Mouse (Mus musculus) lung, postnatal 4 days (tissue): ENCODE data around the gene Rsph6a.
A peak's percentile ranks its signal among the peaks of the same experiment; 100 is the strongest.

Source experiments
- DNase-seq, 2 experiments: peaks; one replicate each; pipeline ENCODE4 v3.0.0; 2021

Rsph6a gene

DNA sequence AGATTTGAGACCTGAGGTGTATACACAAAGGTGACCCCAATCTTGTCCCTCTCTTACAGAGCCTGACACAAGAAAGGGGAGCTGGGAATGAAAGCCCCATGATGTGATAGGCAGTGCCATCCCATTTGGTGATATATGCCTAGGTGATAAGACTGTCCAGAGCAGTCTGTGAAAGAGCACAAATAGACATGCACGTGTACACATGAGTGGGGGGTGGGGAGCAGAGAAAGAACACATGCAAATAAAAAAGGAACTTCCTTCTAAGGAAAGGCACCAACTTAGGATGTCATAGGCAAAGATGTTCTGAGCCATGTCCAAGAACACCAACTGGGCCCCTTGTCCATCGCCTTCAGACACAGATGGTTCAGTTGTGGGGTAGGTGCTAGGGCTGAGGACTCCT, 50.0 kb downstream of the Rsph6a start:
- no peak for DNase-seq

DNA sequence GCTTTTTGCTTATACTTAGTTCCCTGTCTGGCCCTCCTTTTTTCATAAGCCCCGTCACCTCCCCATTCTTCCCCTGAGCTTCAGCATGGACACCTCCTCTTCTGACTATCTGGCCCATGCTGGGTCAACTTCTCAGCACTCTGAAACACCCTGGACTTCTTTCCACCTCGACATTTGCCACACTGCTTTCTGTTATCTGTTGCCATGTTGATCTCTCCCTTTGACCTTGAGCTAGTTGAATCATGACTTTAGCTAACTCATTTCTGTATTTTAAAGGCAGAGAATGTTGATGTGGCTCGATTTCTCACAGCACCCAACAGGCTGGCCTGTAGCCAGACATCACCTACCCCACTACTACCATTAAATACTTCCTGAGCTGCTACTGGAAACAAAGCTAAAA, 52.9 kb downstream of the Rsph6a start:
- DNase-seq, result no peak

DNA sequence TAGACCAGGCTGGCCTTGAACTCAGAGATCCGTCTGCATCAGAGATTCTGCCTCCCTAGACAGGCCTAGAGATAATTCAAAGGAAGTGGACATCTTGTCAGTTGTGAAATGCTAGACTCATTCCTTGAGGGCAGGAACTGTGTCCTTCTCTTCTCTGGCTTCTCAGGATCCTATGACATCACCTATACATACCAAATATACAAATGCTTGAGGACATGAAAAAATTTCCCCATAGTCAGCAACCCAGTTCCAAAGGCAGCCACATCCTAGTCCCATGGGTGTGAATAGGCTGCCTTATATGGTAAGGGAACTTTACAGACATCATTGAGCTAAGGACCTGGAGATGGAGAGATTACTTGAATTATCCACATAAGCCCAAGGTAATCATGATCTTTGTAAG, 55.1 kb downstream of the Rsph6a start:
- no peak for DNase-seq

DNA sequence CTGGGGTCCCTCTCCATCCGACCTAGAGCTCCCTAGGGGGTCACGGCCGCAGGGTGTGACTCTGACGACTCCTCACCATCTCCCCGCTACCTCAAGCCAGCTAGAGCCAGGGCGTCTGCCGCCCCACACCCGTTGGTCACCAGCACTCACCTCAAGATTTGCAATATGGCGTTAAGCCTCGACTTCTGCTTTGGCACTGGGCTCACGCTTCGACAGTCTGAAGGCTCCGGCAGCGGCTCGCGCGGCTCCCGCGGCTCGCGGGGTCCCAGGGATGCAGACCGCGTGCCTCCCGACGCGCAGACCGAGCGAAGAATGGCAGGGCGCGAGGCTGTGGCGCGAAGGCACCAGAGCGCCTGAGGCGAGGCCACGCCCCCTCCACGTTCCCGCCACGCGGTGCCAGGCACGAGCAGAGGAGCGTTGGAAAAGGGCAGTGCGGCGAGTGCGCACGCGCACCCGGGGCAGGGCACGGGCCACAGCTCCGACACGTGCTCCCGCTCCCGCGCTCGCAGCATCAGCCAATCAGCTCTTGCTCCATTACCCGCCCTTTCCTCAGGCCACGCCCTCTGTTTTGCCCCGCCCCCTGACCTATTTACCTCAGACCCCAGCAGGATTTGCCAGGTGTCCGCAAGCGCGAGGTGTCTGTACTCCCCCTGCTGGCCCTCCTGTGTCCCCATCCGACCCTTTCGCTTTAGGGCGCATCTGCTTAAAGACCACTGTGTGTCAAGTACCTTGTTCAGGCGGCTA, 63.7 kb downstream of the Rsph6a start, which contains the start of gene Gm4969:
Gm4969 (minus strand) TSS at position 341 of the 744 bp plus-strand sequence.
- DNase-seq, result peak; percentile 59 to 78

DNA sequence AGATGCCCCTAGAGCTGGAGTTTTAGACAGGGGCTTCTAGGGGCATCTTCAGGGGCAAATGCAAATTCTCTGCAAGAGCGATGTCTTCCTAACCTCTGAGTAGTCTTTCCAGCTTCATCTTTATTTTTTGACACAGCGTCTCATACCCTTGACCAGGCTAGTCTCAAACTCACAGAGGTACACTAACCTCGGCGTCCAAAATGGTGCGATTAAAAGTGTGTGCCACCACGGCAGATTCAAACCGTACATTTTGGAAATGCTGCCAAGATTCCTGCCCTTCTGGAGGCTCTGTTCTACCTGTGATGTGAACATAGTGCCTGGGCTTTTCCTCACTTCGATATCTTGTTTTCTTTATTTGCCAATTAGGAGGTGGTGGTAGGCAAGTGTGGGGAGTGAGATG, 64.6 kb downstream of the Rsph6a start:
- no peak for DNase-seq

DNA sequence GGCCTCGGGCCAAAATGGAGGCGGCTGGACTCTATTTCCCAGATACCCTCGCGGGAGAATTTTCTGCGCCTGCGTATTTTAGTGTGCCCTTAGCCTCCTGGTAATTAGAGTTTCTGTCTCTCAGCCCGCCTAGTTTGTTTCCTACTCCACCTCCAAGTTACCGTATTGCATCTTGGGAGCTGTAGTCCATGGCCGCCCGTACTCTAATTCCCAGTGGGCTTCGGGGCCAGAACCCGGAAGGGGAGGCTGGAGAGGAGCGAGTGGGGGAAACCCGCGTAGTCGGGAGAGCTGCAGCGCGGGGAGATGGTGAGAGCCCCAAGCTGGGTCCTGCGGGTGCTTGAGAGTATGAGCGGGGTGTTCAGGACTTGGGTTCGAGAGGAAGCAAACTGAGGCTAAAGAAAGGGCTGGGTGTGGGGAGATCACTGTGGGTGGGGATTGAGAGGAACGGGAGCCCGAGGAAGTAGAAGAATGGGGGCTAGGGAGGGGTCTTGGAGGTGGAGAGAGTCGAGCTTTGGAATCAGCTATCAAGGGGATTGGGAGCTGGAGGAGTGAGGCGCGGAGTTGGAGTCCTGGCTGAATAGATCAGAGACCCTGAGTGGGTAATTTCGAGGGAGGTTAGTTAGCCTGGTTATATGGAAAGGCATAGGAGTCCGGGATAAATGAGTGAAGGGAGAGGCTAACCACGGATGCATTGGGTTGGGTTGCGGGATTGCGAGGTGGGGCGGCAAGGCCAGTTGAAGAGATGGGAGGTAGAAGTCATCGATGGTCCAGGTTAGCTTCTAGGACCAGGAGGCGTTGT, 65.3 kb downstream of the Rsph6a start, which contains the start of gene Fbxo46:
Fbxo46 (plus strand) TSS at position 229 of the 799 bp plus-strand sequence.
- peak; percentile 94 to 96 for DNase-seq

DNA sequence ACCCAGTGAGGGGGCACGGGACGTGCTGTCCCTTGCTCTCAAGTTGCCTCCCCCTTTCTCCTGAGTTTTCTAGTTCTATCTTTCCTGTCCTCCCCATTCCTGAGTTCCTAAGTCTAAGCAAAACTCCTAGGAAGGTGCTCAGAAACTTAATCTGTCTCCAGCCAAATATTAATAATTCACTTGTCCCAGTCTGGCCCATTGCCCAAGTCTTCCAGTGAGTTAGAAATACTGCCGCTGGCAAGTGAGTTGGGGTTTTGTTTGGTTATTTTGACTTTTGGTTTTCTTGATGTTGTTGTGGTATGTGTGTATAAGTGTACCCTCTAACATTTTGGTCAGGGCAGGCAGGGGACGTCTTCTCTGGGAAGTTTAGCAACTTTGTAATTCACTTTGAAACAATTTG, 67.2 kb downstream of the Rsph6a start:
- no peak for DNase-seq
